Mouse (Mus musculus) spleen, adult 12 weeks (tissue): ENCODE results near the gene Nr0b1.

ENCODE experiments used
- DNase-seq: peaks from one replicate; pipeline ENCODE4 v3.0.0; 2022; ENCODE audit warnings: low spot score

The Nr0b1 gene

DNA sequence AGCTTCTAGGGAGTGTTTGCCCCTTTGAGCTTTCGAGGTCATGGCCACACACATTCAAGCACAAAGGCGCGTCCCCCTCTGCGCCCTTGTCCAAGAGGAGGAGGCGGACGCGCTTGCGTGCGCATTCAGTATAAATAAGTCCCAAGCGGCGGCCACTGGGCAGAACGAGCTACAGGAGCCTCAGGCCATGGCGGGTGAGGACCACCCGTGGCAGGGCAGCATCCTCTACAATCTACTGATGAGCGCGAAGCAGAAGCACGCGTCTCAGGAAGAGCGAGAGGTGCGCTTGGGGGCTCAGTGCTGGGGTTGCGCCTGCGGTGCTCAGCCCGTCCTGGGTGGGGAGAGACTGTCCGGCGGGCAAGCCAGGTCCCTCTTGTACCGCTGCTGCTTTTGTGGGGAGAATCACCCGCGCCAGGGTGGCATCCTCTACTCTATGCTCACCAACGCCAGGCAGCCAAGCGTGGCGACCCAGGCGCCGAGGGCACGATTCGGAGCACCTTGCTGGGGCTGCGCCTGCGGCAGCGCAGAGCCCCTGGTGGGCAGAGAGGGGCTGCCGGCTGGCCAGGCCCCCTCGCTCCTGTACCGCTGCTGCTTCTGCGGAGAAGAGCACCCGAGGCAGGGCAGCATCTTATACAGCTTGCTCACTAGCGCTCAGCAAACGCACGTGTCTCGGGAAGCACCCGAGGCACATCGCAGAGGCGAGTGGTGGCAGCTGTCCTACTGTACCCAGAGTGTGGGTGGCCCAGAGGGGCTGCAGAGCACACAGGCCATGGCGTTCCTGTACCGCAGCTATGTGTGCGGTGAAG lies at the start of gene Nr0b1:
Gene Nr0b1 (plus strand): TSS at position 151 of the 806 bp plus-strand sequence.
- no peak for DNase-seq

DNA sequence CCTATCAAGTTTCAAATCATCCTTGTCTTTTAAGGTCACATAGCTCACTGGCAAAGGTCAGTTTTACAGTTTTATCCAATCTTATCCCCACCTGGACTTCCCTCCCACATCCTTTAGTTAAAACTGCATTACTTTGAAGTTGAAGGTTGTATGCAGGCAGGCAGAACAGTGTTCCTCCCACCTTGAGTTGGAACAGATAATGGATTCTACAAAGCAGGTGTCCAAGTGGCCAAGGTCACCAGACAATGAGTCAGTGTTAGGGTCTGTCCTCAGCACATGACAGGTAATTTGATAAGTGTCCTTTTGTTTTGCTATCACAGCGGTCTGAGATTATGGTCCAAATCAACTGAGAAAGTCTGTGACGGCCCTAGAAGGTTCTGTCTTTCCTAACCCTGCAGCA lies 4.3 kb upstream of the Nr0b1 start:
- DNase-seq = no peak

DNA sequence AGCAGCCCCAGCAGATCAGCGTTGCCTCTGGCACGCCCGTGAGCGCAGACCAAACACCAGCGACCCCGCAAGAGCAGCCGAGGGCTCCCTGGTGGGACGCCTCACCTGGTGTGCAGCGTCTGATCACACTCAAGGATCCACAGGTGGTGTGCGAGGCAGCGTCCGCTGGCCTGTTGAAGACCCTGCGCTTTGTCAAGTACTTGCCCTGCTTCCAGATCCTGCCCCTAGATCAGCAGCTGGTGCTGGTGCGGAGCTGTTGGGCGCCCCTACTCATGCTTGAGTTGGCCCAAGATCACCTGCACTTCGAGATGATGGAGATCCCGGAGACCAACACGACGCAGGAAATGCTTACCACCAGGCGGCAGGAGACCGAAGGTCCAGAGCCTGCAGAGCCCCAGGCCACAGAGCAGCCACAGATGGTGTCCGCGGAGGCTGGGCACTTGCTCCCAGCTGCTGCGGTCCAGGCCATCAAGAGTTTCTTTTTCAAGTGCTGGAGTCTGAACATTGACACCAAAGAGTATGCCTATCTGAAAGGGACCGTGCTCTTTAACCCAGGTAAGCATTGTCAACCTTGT lies 943 bp downstream of the Nr0b1 start:
- no peak for DNase-seq

- DNase-seq = no peak
Measured at GRCm38 (mm10) chrX:86193386-86193785, 1.8 kb downstream of the Nr0b1 start.

- DNase-seq = no peak
Measured at GRCm38 (mm10) chrX:86237246-86237645, 45.7 kb downstream of the Nr0b1 start.
